Mouse (Mus musculus): ENCODE data around the gene Rln3. TPM values are rescaled to one million over a fixed set of nuclear protein-coding genes. Genes with fewer than 3 reads are reported as not detected.

Rln3 gene
- total and polyA plus RNA-seq, 3 experiments = not detected

- TF ChIP-seq CHD1 (IDR thresholded peaks at IDR 0.05; ENCODE audit: low read depth, low read length) (no peak), TCF12 (IDR thresholded peaks at IDR 0.05; ENCODE audit: low read depth, low read length) (no peak), CHD2 (IDR thresholded peaks at IDR 0.05; ENCODE audit: low read length) (no peak), USF1 (IDR thresholded peaks at IDR 0.05; ENCODE audit: low read depth, low read length) (no peak), USF2 (conservative IDR thresholded peaks at IDR 0.05; ENCODE audit: low read depth, low read length) (no peak), RAD21 (IDR thresholded peaks at IDR 0.05; ENCODE audit: low read depth, low read length) (no peak), ZMIZ1 (IDR thresholded peaks at IDR 0.05; ENCODE audit: low read depth, low read length) (no peak), EP300 (IDR thresholded peaks at IDR 0.05; ENCODE audit: low read length) (no peak), ZNF384 (IDR thresholded peaks at IDR 0.05; ENCODE audit: low read depth, low read length) (no peak), JUN (IDR thresholded peaks at IDR 0.05; ENCODE audit: insufficient read depth, low read depth, low read length) (no peak), JUND (conservative IDR thresholded peaks at IDR 0.05; ENCODE audit: low read depth, low read length) (no peak), POLR2A (IDR thresholded peaks at IDR 0.05; ENCODE audit: low read depth, low read length) (no peak), SMC3 (IDR thresholded peaks at IDR 0.05; ENCODE audit: low read depth, low read length) (no peak), RCOR1 (conservative IDR thresholded peaks at IDR 0.05; ENCODE audit: low read depth, low read length) (no peak), SIN3A (IDR thresholded peaks at IDR 0.05; ENCODE audit: low read length) (no peak), POLR2AphosphoS2 (IDR thresholded peaks at IDR 0.05; ENCODE audit: low read depth, low read length) (no peak), MAZ (IDR thresholded peaks at IDR 0.05; ENCODE audit: low read depth, low read length) (no peak), PAX5 (IDR thresholded peaks at IDR 0.05; ENCODE audit: low read length) (no peak), ETS1 (conservative IDR thresholded peaks at IDR 0.05; ENCODE audit: low read depth, low read length) (no peak)
- no peaks in the 10 kb centered on the region for H3K27me3 ChIP-seq (replicated peaks)
- peaks cover 43 to 92% of the 10 kb centered on the region in 2 experiments for H3K36me3 ChIP-seq (replicated peaks in 1 of 2; ENCODE audit: control insufficient read depth in 1 of 2, insufficient read depth in 1 of 2, low read length in 1 of 2)
- H3K4me2 ChIP-seq (ENCODE audit: insufficient read depth, low read depth, poor library complexity, severe bottlenecking) = no peak overlapping the region
- no peaks in the 10 kb centered on the region for H3K9me3 ChIP-seq (replicated peaks; ENCODE audit: low read length)
- no peak overlapping the region for H3K27ac ChIP-seq (ENCODE audit: insufficient read depth, low read depth)
- dilution Hi-C loops (cut with MboI; ENCODE audit: extremely low pct_ligation_motif_present, extremely low pct_unique_long_range_greater_than_20kb, low sequenced_read_pairs) = no loop called here
- in situ Hi-C loops (cut with MboI; ENCODE audit: low pct_ligation_motif_present, low pct_unique_long_range_greater_than_20kb, low sequenced_read_pairs) = no loop called here
- peaks cover 0 to 4% of the 10 kb centered on the region in 2 experiments; a peak in 3 of 4 replicates for H3K4me1 ChIP-seq (ENCODE audit: control insufficient read depth in 1 of 2, insufficient read depth in 2 of 2)
- H3K9ac ChIP-seq (ENCODE audit: insufficient read depth, low read depth) = no peak overlapping the region
- H3K79me2 ChIP-seq (replicated peaks; ENCODE audit: control insufficient read depth, extremely low read depth, insufficient read depth, poor library complexity, severe bottlenecking) = peaks cover under 1% of the 10 kb centered on the region
- H3K4me3 ChIP-seq (replicated peaks in 1 of 3; ENCODE audit: low read depth in 2 of 3, low read length in 2 of 3, poor library complexity in 1 of 3) = no peak overlapping the region
- DNase-seq (ENCODE audit: extremely low read depth) = no peak
Observed at GRCm38 (mm10) chr8:84076412-84076811, 31.6 kb upstream of the Rln3 start.

- dilution Hi-C loops (cut with MboI; ENCODE audit: extremely low pct_ligation_motif_present, extremely low pct_unique_long_range_greater_than_20kb, low sequenced_read_pairs) (no loop called here), in situ Hi-C loops (cut with MboI; ENCODE audit: low pct_ligation_motif_present, low pct_unique_long_range_greater_than_20kb, low sequenced_read_pairs) (no loop called here)
- Histone ChIP-seq H3K27me3 (replicated peaks) (no peaks in the 10 kb centered on the region), H3K9ac (ENCODE audit: insufficient read depth, low read depth) (no peak overlapping the region), H3K9me3 (replicated peaks; ENCODE audit: low read length) (no peaks in the 10 kb centered on the region), H3K27ac (ENCODE audit: insufficient read depth, low read depth) (no peak overlapping the region), H3K79me2 (replicated peaks; ENCODE audit: control insufficient read depth, extremely low read depth, insufficient read depth, poor library complexity, severe bottlenecking) (peaks cover 7% of the 10 kb centered on the region), H3K4me2 (ENCODE audit: insufficient read depth, low read depth, poor library complexity, severe bottlenecking) (no peak overlapping the region), H3K36me3 (replicated peaks in 1 of 2; ENCODE audit: control insufficient read depth in 1 of 2, insufficient read depth in 1 of 2, low read length in 1 of 2) (peaks cover 19 to 72% of the 10 kb centered on the region in 2 experiments), H3K4me1 (ENCODE audit: control insufficient read depth in 1 of 2, insufficient read depth in 2 of 2) (peaks cover 12 to 34% of the 10 kb centered on the region in 2 experiments), H3K4me3 (replicated peaks in 1 of 3; ENCODE audit: low read depth in 2 of 3, low read length in 2 of 3, poor library complexity in 1 of 3) (no peak overlapping the region)
- no peak for DNase-seq (ENCODE audit: extremely low read depth)
- TF ChIP-seq USF1 (IDR thresholded peaks at IDR 0.05; ENCODE audit: low read depth, low read length) (no peak), NRF1 (IDR thresholded peaks at IDR 0.05; ENCODE audit: low read depth, low read length) (no peak), E2F4 (IDR thresholded peaks at IDR 0.05; ENCODE audit: insufficient replicate concordance, low read depth, low read length) (no peak), TBP (conservative IDR thresholded peaks at IDR 0.05; ENCODE audit: low read depth, low read length) (no peak), SIN3A (IDR thresholded peaks at IDR 0.05; ENCODE audit: low read length) (no peak), CTCF (conservative IDR thresholded peaks at IDR 0.05 in 1 of 2, IDR thresholded peaks at IDR 0.05 in 1 of 2; ENCODE audit: low read depth in 2 of 2, low read length in 2 of 2) (no peak), RCOR1 (conservative IDR thresholded peaks at IDR 0.05; ENCODE audit: low read depth, low read length) (no peak), NELFE (IDR thresholded peaks at IDR 0.05; ENCODE audit: low read depth, low read length) (no peak), EP300 (IDR thresholded peaks at IDR 0.05; ENCODE audit: low read length) (no peak), ELF1 (IDR thresholded peaks at IDR 0.05; ENCODE audit: low read depth, low read length) (no peak), ETS1 (conservative IDR thresholded peaks at IDR 0.05; ENCODE audit: low read depth, low read length) (no peak), ZNF384 (IDR thresholded peaks at IDR 0.05; ENCODE audit: low read depth, low read length) (no peak)
Observed at GRCm38 (mm10) chr8:84073230-84073976, 28.6 kb upstream of the Rln3 start.
